Mouse (Mus musculus): ENCODE results near the gene Dars2. TPM values are rescaled to one million over a fixed set of nuclear protein-coding genes. Genes with fewer than 3 reads are reported as not detected.
"Not testable (repeated sequence)": the region's sequence is repeated elsewhere in the genome, so short reads cannot be mapped to it uniquely, and the experiment has no call there.

Dars2 gene
- total RNA-seq, 2 experiments from 2014 or later = 9.9 to 10.2 TPM

GRCm38 (mm10) chr1:161036411-161036841 lies 34.0 kb downstream of the Dars2 start:
- no peak for DNase-seq
- intact Hi-C loops (cut with DNase I; ENCODE audit: low total_unique reads) = no loop called here

- no peak for DNase-seq
- intact Hi-C loops (cut with DNase I; ENCODE audit: low total_unique reads) = no loop called here
These were observed 34.6 kb downstream of the Dars2 start for GRCm38 (mm10) chr1:161035786-161036404.

- peak; percentile 28 for DNase-seq
- intact Hi-C loops (cut with DNase I; ENCODE audit: low total_unique reads) = no loop called here
These were observed 35.1 kb downstream of the Dars2 start for GRCm38 (mm10) chr1:161035281-161035785.

DNA sequence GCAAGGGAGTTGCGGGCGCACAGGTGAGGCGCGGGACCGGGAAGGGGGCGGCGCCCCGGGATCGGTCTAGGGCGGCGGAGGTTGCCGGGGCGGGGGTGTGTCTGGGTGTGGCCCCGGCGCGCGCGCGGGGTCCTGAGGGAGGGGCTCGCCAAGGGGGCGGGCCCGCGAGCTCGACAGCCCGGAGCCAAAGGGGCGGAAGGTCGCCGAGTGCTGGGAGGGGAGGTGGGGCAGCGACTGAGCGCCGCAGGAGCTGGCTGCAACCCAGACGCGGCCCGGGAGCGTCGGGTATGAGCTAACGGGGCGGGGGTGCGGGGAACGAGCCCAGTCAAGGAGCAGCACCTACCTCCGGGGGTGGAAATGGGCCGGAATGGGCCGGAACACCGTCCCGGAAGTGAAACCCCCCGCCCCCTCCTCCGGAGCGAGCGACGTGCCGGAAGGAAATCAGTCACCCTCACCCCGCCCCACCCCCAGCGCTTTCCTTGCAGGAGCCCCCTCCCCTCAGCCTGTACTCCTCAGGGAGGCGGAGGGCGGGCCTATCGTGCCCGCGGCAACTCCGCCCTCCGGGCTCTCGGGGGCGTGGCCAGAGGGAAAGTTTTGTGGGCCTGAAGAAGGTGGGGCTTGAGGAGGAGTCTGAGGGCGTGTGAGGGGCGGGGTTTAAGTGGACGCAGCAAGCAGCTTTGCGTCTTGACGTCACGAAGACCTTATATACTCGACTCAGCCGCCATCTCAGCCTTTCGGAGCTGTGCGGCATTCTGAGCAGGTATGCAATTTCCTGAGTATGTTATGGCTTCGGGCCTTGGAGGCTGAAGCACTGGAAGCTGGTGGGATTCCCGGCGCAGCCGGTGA lies 35.8 kb downstream of the Dars2 start, which contains the start of gene Zbtb37:
Gene Zbtb37, minus strand, starts transcription at position 415 of the 846 bp plus-strand sequence.
- intact Hi-C loops (cut with DNase I; ENCODE audit: low total_unique reads) = no loop called here
- DNase-seq = peak; percentile 98

GRCm38 (mm10) chr1:161033856-161034434 lies 36.5 kb downstream of the Dars2 start:
- DNase-seq = no peak
- intact Hi-C loops (cut with DNase I; ENCODE audit: low total_unique reads) = no loop called here

GRCm38 (mm10) chr1:161032345-161032744 lies 38.1 kb downstream of the Dars2 start:
- intact Hi-C loops (cut with DNase I; ENCODE audit: low total_unique reads) = no loop called here
- no peak for DNase-seq

DNA sequence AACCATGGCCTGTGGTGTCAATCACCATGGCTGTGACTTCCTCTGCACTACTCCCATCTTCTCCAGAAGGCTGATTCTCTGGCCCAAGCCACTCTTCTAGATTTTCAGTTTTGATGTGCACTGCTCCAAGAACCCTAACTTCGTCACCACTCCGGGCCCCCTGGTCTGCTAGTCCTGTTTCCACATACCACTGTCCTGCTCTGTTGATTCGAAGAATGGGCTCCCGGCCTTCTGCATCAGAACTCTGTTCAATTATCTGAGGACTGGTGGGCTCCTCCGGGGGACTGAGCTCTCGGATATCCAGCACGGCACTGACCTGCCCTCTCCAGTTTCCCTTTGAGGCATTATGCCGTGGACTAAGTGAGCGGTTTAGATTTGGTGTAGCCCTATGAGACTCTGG lies 38.6 kb downstream of the Dars2 start:
- DNase-seq = no peak
- intact Hi-C loops (cut with DNase I; ENCODE audit: low total_unique reads) = no loop called here

DNA sequence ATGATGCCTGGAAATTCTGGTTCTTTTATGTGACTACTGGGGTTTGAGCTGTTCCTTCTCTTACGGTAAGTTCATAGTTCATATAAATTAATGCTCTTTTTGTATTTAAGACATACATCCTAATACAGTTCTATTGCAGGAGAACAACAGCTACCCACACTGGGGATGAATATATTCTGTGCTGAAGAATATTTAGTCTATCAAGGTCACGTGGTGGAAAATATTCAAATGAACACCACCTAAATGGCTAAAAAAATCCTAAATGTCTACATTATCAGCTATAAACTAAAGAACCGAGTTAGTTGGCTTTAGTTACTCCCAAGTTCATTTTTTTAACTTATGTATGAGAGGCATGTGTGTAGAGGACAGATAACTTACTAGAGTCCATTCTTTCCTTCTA lies 40.4 kb downstream of the Dars2 start:
- no peak for DNase-seq
- intact Hi-C loops (cut with DNase I; ENCODE audit: low total_unique reads) = no loop called here

- intact Hi-C loops (cut with DNase I; ENCODE audit: low total_unique reads); DNase-seq: not testable (repeated sequence)
These were observed 42.0 kb downstream of the Dars2 start for GRCm38 (mm10) chr1:161028427-161028826.

GRCm38 (mm10) chr1:161027196-161027595 lies 43.3 kb downstream of the Dars2 start:
- intact Hi-C loops (cut with DNase I; ENCODE audit: low total_unique reads) = no loop called here
- DNase-seq = no peak

GRCm38 (mm10) chr1:161025410-161026210 lies 44.8 kb downstream of the Dars2 start:
- intact Hi-C loops (cut with DNase I; ENCODE audit: low total_unique reads) = no loop called here
- no peak for DNase-seq

DNA sequence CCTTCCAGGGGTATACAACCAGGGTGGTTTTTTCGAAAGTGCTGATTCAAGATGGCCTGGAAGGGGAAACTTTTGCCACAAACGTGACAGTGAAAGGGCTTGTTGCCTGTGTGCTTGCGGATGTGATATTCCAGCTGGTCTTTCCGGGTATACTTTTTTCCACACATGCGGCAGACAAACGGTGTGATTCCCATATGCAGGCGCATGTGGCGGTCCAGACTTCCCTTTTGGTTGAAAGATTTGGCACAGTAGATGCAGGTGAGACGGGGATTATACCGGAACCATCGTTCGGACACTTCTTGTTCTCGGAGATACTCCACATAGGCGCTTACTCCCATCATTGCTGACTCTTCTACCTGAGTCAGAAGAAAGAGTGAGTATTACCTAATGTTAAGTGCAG lies 50.4 kb downstream of the Dars2 start:
- intact Hi-C loops (cut with DNase I; ENCODE audit: low total_unique reads) = no loop called here
- no peak for DNase-seq

DNA sequence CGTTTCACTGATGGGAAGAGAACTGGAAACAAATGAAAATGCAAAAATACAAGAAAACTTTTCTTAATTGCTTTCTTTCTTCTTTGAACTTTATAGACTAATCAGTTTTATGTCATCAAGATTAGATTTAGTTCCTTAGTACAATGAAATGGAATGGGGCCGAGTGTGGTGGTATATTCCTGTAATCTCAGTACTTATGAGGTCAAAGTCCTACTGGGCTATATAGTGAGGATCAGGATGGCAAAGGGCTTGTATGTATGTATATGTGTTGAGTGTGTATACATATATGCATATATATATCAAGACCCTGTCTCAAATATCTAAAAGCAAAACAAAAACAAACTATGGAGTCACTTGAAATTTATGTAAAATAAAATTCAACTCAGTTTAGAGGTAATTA lies 54.1 kb downstream of the Dars2 start:
- intact Hi-C loops (cut with DNase I; ENCODE audit: low total_unique reads) = no loop called here
- no peak for DNase-seq

GRCm38 (mm10) chr1:161010436-161010835 lies 60.0 kb downstream of the Dars2 start:
- intact Hi-C loops (cut with DNase I; ENCODE audit: low total_unique reads) = no loop called here
- no peak for DNase-seq

GRCm38 (mm10) chr1:161008038-161008437 lies 62.4 kb downstream of the Dars2 start:
- DNase-seq = no peak
- intact Hi-C loops (cut with DNase I; ENCODE audit: low total_unique reads) = no loop called here

DNA sequence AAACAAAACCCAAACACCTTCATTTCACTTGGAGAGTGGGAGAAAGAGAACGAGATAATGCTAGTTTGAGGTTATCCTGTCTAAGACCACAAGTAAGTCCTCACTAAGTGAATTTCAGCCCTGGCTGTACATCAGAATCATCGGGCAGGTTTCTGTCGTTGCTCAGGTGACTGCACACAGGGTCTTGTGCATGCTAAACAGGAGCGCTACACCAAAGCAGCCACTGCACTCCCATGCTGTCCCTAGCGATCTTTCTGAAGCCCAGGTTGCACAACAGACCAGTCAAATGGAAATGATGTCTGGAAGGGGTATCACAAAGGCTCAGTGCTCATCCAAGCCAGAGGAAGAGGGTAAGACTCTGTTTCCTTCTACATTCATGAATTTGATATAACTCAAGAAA lies 64.0 kb downstream of the Dars2 start:
- DNase-seq = no peak
- intact Hi-C loops (cut with DNase I; ENCODE audit: low total_unique reads) = no loop called here

DNA sequence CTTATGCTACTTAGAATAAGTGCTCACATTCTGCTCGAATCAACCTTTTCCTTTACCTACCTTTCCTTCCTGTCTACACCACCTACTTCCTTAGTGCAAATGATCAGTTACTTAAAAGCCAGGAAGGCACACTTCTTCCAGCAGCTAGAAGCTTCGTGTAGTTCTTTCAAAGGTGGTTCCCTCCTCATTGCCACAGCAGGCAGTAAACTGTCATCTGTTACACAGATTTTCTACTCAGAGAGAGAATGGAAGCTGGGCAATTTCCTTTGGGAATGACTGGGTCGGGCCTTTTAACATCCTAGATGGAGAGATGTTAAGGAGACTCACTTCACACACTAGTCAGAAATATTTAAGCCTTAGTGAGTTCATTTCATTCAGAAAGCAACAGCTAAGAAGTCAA lies 64.9 kb downstream of the Dars2 start:
- no peak for DNase-seq
- intact Hi-C loops (cut with DNase I; ENCODE audit: low total_unique reads) = no loop called here

- no peak for DNase-seq
- intact Hi-C loops (cut with DNase I; ENCODE audit: low total_unique reads) = no loop called here
These were observed 65.5 kb downstream of the Dars2 start for GRCm38 (mm10) chr1:161004942-161005341.

- intact Hi-C loops (cut with DNase I; ENCODE audit: low total_unique reads) = no loop called here
- no peak for DNase-seq
These were observed 76.6 kb downstream of the Dars2 start for GRCm38 (mm10) chr1:160993851-160994250.
